Mouse (Mus musculus): Measurements from ENCODE around the gene Olfr891.

Olfr891 gene

GRCm38 (mm10) chr9:38180721-38181120 is at the start of gene Olfr891:
Gene Olfr891, minus strand, starts transcription at chr9:38180821.
- 91% methylated on average over 1 of the region's 1 CpGs for WGBS

GRCm38 (mm10) chr9:38217755-38218154 is 37.1 kb upstream of the Olfr891 start, which contains the start of gene Olfr894:
Gene Olfr894, plus strand, starts transcription at chr9:38218055.

GRCm38 (mm10) chr9:38208065-38208464 is 27.4 kb upstream of the Olfr891 start, which contains the start of gene Olfr893:
Gene Olfr893, plus strand, starts transcription at chr9:38208365.
- 87% methylated on average over 3 of the region's 3 CpGs for WGBS

- WGBS = 25% methylated on average over 2 of the region's 2 CpGs
Observed at GRCm38 (mm10) chr9:38168341-38168740, 12.3 kb downstream of the Olfr891 start.

GRCm38 (mm10) chr9:38142217-38142616 is 38.4 kb downstream of the Olfr891 start, which contains the start of gene Olfr890:
Gene Olfr890, plus strand, starts transcription at chr9:38142517.

Measured in cerebral cortex, adult 2 months (tissue).